Mouse (Mus musculus): Measurements from ENCODE around the gene Zbtb9. TPM values are rescaled to one million over a fixed set of nuclear protein-coding genes. Genes with fewer than 3 reads are reported as not detected.
A peak's percentile ranks its signal among the peaks of the same experiment; 100 is the strongest.

Gene Zbtb9
- total RNA-seq, 1 experiment, result 8.2 TPM

GRCm38 (mm10) chr17:27029431-27029830 lies 56.5 kb downstream of the Zbtb9 start:
- H3K27ac ChIP-seq (ENCODE audit: insufficient read depth, low read depth, low read length, poor library complexity, severe bottlenecking), result no peak overlapping the region
- in situ Hi-C loops (cut with MboI; ENCODE audit: low sequenced_read_pairs in 2 of 2, unreplicated experiment in 2 of 2), result no loop called here
- peaks cover 2 to 19% of the 10 kb centered on the region in 2 experiments; a peak in 2 of 4 replicates for H3K4me1 ChIP-seq (ENCODE audit: control insufficient read depth in 2 of 2, insufficient read depth in 2 of 2, low read length in 2 of 2, poor library complexity in 1 of 2)
- no peak for DNase-seq (ENCODE audit: low read depth, low spot score)
- H3K36me3 ChIP-seq (ENCODE audit: control insufficient read depth, insufficient read depth, low read length, poor library complexity, severe bottlenecking), result peaks cover 11% of the 10 kb centered on the region; the same call in 1 of the 2 replicates
- no peaks in the 10 kb centered on the region for H3K9me3 ChIP-seq (ENCODE audit: control insufficient read depth, insufficient read depth, low read depth, low read length)
- peak overlapping the region; percentile 36; the same call in 1 of the 2 replicates for H3K9ac ChIP-seq (ENCODE audit: insufficient read depth, low read depth, low read length, poor library complexity, severe bottlenecking)
- H3K4me3 ChIP-seq (ENCODE audit: insufficient read depth in 1 of 2, low read depth in 1 of 2, low read length in 2 of 2, poor library complexity in 1 of 2, severe bottlenecking in 1 of 2), result no peak overlapping the region
- TF ChIP-seq ZC3H11A (IDR thresholded peaks at IDR 0.05; ENCODE audit: borderline replicate concordance, low read depth, low read length) (no peak), HCFC1 (IDR thresholded peaks at IDR 0.05; ENCODE audit: borderline replicate concordance, insufficient read depth, low read length) (no peak), MAFK (IDR thresholded peaks at IDR 0.05; ENCODE audit: insufficient read depth, low read depth, low read length) (no peak), ZNF384 (IDR thresholded peaks at IDR 0.05; ENCODE audit: low read depth, low read length) (no peak)

- TF ChIP-seq ZNF384 (IDR thresholded peaks at IDR 0.05; ENCODE audit: low read depth, low read length) (no peak), HCFC1 (IDR thresholded peaks at IDR 0.05; ENCODE audit: borderline replicate concordance, insufficient read depth, low read length) (no peak), MAFK (IDR thresholded peaks at IDR 0.05; ENCODE audit: insufficient read depth, low read depth, low read length) (no peak), CHD2 (IDR thresholded peaks at IDR 0.05; ENCODE audit: low read depth, low read length) (no peak), ZC3H11A (IDR thresholded peaks at IDR 0.05; ENCODE audit: borderline replicate concordance, low read depth, low read length) (no peak)
- Histone ChIP-seq H3K27ac (ENCODE audit: insufficient read depth, low read depth, low read length, poor library complexity, severe bottlenecking) (no peak overlapping the region), H3K36me3 (ENCODE audit: control insufficient read depth, insufficient read depth, low read length, poor library complexity, severe bottlenecking) (peaks cover 4% of the 10 kb centered on the region; the same call in 1 of the 2 replicates), H3K4me1 (ENCODE audit: control insufficient read depth in 2 of 2, insufficient read depth in 2 of 2, low read length in 2 of 2, poor library complexity in 1 of 2) (peaks cover 2 to 19% of the 10 kb centered on the region in 2 experiments; a peak in 2 of 4 replicates), H3K9me3 (ENCODE audit: control insufficient read depth, insufficient read depth, low read depth, low read length) (no peaks in the 10 kb centered on the region), H3K4me3 (ENCODE audit: insufficient read depth in 1 of 2, low read depth in 1 of 2, low read length in 2 of 2, poor library complexity in 1 of 2, severe bottlenecking in 1 of 2) (no peak overlapping the region), H3K9ac (ENCODE audit: insufficient read depth, low read depth, low read length, poor library complexity, severe bottlenecking) (no peak overlapping the region)
- no peak for DNase-seq (ENCODE audit: low read depth, low spot score)
- in situ Hi-C loops (cut with MboI; ENCODE audit: low sequenced_read_pairs in 2 of 2, unreplicated experiment in 2 of 2), result no loop called here
Measured at GRCm38 (mm10) chr17:27030896-27031295, 57.9 kb downstream of the Zbtb9 start.

- in situ Hi-C loops (cut with MboI; ENCODE audit: low sequenced_read_pairs in 2 of 2, unreplicated experiment in 2 of 2), result no loop called here
- DNase-seq (ENCODE audit: low read depth, low spot score), result no peak
- Histone ChIP-seq H3K27ac (ENCODE audit: insufficient read depth, low read depth, low read length, poor library complexity, severe bottlenecking) (peak overlapping the region; percentile 58; the same call in 1 of the 2 replicates), H3K4me1 (ENCODE audit: control insufficient read depth in 2 of 2, insufficient read depth in 2 of 2, low read length in 2 of 2, poor library complexity in 1 of 2) (peaks cover 2 to 25% of the 10 kb centered on the region in 2 experiments; a peak in 2 of 4 replicates), H3K36me3 (ENCODE audit: control insufficient read depth, insufficient read depth, low read length, poor library complexity, severe bottlenecking) (no peaks in the 10 kb centered on the region; the same call in 1 of the 2 replicates), H3K4me3 (ENCODE audit: insufficient read depth in 1 of 2, low read depth in 1 of 2, low read length in 2 of 2, poor library complexity in 1 of 2, severe bottlenecking in 1 of 2) (peak overlapping the region in 1 of 2 experiments; percentile 56; a peak in 3 of 4 replicates), H3K9me3 (ENCODE audit: control insufficient read depth, insufficient read depth, low read depth, low read length) (no peaks in the 10 kb centered on the region), H3K9ac (ENCODE audit: insufficient read depth, low read depth, low read length, poor library complexity, severe bottlenecking) (peak overlapping the region; percentile 70; the same call in 1 of the 2 replicates)
- no peak for TF ChIP-seq HCFC1 (IDR thresholded peaks at IDR 0.05; ENCODE audit: borderline replicate concordance, insufficient read depth, low read length)
- TF ChIP-seq ZNF384 (IDR thresholded peaks at IDR 0.05; ENCODE audit: low read depth, low read length), result no peak
- no peak for TF ChIP-seq MAFK (IDR thresholded peaks at IDR 0.05; ENCODE audit: insufficient read depth, low read depth, low read length)
- no peak for TF ChIP-seq CHD2 (IDR thresholded peaks at IDR 0.05; ENCODE audit: low read depth, low read length)
- no peak for TF ChIP-seq ZC3H11A (IDR thresholded peaks at IDR 0.05; ENCODE audit: borderline replicate concordance, low read depth, low read length)
Measured at GRCm38 (mm10) chr17:27032328-27032727, 59.4 kb downstream of the Zbtb9 start.

GRCm38 (mm10) chr17:27032869-27033268 lies 59.9 kb downstream of the Zbtb9 start:
- TF ChIP-seq HCFC1 (IDR thresholded peaks at IDR 0.05; ENCODE audit: borderline replicate concordance, insufficient read depth, low read length) (no peak), ZC3H11A (IDR thresholded peaks at IDR 0.05; ENCODE audit: borderline replicate concordance, low read depth, low read length) (peak; percentile 61; the same call in 1 of the 2 replicates), CHD2 (IDR thresholded peaks at IDR 0.05; ENCODE audit: low read depth, low read length) (no peak)
- H3K36me3 ChIP-seq (ENCODE audit: control insufficient read depth, insufficient read depth, low read length, poor library complexity, severe bottlenecking), result no peaks in the 10 kb centered on the region; the same call in 1 of the 2 replicates
- in situ Hi-C loops (cut with MboI; ENCODE audit: low sequenced_read_pairs in 2 of 2, unreplicated experiment in 2 of 2), result no loop called here
- DNase-seq (ENCODE audit: low read depth, low spot score), result peak; percentile 96
- peak overlapping the region; percentile 32 to 56; a peak in 3 of 4 replicates for H3K4me3 ChIP-seq (ENCODE audit: insufficient read depth in 1 of 2, low read depth in 1 of 2, low read length in 2 of 2, poor library complexity in 1 of 2, severe bottlenecking in 1 of 2)
- peak overlapping the region; percentile 58; the same call in 1 of the 2 replicates for H3K27ac ChIP-seq (ENCODE audit: insufficient read depth, low read depth, low read length, poor library complexity, severe bottlenecking)
- no peaks in the 10 kb centered on the region for H3K9me3 ChIP-seq (ENCODE audit: control insufficient read depth, insufficient read depth, low read depth, low read length)
- H3K9ac ChIP-seq (ENCODE audit: insufficient read depth, low read depth, low read length, poor library complexity, severe bottlenecking), result peak overlapping the region; percentile 70; the same call in 1 of the 2 replicates
- H3K4me1 ChIP-seq (ENCODE audit: control insufficient read depth in 2 of 2, insufficient read depth in 2 of 2, low read length in 2 of 2, poor library complexity in 1 of 2), result peaks cover 2 to 25% of the 10 kb centered on the region in 2 experiments; a peak in 2 of 4 replicates

Data from ES-E14 (cell line).